Mouse (Mus musculus) heart, embryonic 16.5 days (tissue): Measurements from ENCODE around the gene Spc24. TPM values are rescaled to one million over a fixed set of nuclear protein-coding genes. Genes with fewer than 3 reads are reported as not detected.
A peak's percentile ranks its signal among the peaks of the same experiment; 100 is the strongest.

Source experiments
- ATAC-seq: fragments of 200-750 bp; cut with Nextera tagmentation; replicated peaks from 2 replicates; pipeline ENCODE4 v1.8.0; 2017; ENCODE audit warnings: moderate number of reproducible peaks; ENCODE audit not compliant: insufficient read depth, low FRiP score; ENCODE audit errors: extremely low read depth
- H3K27ac ChIP-seq: fragments of 300-500 bp; sonication (generic); 2 replicates; pipeline ENCODE4 v1.5.1; 2014; ENCODE audit warnings: mild to moderate bottlenecking, low read length, control low read depth, moderate library complexity
- H3K27me3 ChIP-seq: fragments of 300-500 bp; sonication (generic); 2 replicates; pipeline ENCODE4 v1.6.1; 2014; ENCODE audit warnings: low read length, mixed read lengths; ENCODE audit not compliant: control insufficient read depth, insufficient read depth
- H3K36me3 ChIP-seq: fragments of 300-500 bp; sonication (generic); 2 replicates; pipeline ENCODE4 v1.6.1; 2014; ENCODE audit not compliant: control insufficient read depth, insufficient read depth
- H3K4me1 ChIP-seq: fragments of 300-500 bp; sonication (generic); 2 replicates; pipeline ENCODE4 v1.6.1; 2014; ENCODE audit warnings: low read length, mixed read lengths; ENCODE audit not compliant: control insufficient read depth, insufficient read depth
- H3K4me2 ChIP-seq: fragments of 300-500 bp; sonication (generic); 2 replicates; pipeline ENCODE4 v1.6.1; 2014; ENCODE audit warnings: low read depth, mild to moderate bottlenecking, control low read depth, low read length
- H3K4me3 ChIP-seq: fragments of 300-500 bp; sonication (generic); 2 replicates; pipeline ENCODE4 v1.5.1; 2014; ENCODE audit warnings: mild to moderate bottlenecking, control low read depth, low read length
- H3K9ac ChIP-seq: fragments of 300-500 bp; sonication (generic); 2 replicates; pipeline ENCODE4 v1.6.1; 2014; ENCODE audit warnings: low read length, control low read depth
- H3K9me3 ChIP-seq: fragments of 300-500 bp; sonication (generic); replicated peaks from 2 replicates; pipeline ENCODE4 v1.6.1; 2016; ENCODE audit warnings: low read length; ENCODE audit not compliant: control insufficient read depth
- WGBS: fragments of 180-500 bp; shearing (Covaris S2); extraction: QIAGEN DNeasy Blood & Tissue Kit; methylation state at CpG from one replicate; pipeline ENCODE4 v1.1.7; 2014; 5-methylcytosine and 5-hydroxymethylcytosine counted together
- microRNA-seq: library from miRNA; unstranded; fragments of <30 nt; microRNA quantifications from one replicate; pipeline ENCODE4, GENCODE M21; 2017
- polyA plus RNA-seq: library from polyadenylated mRNA; unstranded; fragments of >200 nt; fragmentation: Nextera tagmentation; extraction: Ambion mirVana; gene quantifications from 2 replicates; pipeline ENCODE4 v1.2.1, GENCODE M21; 2015

Spc24 gene
- polyA plus RNA-seq, 1 experiment from 2014 or later, result 93.2 TPM

DNA sequence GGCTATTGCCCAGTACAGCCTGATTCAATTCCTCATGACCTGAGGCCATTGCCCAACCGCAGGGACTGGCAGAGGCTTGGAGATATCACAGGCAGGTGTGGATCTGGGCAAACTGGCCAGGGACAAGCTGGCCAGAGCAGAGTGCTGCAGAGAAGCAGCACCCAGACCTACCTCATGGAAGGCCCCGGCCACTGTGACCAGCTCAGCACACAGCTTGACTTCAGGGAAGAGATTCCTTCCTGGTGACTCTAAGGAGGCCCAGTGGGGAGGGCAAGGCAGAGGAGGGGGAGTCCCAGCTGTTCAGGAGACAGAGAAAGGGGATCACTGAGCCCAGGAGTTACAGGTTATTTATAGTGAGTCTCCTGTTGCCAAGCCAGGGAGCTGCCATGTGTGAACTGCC, 39.1 kb downstream of the Spc24 start:
- Histone ChIP-seq H3K36me3 (no peaks in the 10 kb centered on the region), H3K9ac (0 out of 2 replicates have a peak overlapping the region, but pooled peaks have one; percentile 2)

DNA sequence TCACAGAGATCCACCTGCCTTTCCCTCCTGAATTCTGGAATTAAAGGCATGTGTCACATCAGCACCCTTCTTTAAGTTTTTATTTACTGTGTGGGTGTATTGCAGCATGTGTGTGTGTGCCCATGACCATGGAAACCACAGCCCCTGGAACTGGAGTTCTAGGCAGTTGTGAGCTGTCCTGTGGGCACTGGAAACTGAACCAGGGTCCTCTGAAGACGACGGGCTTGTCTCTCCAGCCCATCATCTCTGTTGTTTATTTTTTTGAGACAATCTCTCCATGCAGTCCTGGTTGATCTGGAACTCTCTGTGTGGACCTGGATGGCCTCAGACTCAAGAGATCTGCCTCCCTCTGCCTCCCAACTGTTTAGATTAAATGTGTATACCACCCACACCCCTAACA, 43.1 kb downstream of the Spc24 start:
- Histone ChIP-seq H3K27me3 (no peaks in the 10 kb centered on the region), H3K4me3 (no peak overlapping the region), H3K9me3 (no peaks in the 10 kb centered on the region), H3K4me2 (no peak overlapping the region), H3K9ac (no peak overlapping the region), H3K36me3 (no peaks in the 10 kb centered on the region), H3K27ac (no peak overlapping the region), H3K4me1 (peaks cover 14% of the 10 kb centered on the region)
- ATAC-seq, result no peak
- 57% methylated on average over 2 of the region's 2 CpGs for WGBS

More for the DNA sequence above, 39.1 kb downstream of the Spc24 start:
- H3K4me2 ChIP-seq, result no peak overlapping the region
- WGBS, result 44% methylated on average over 2 of the region's 2 CpGs
- no peak for ATAC-seq
- H3K27me3 ChIP-seq, result no peaks in the 10 kb centered on the region
- H3K9me3 ChIP-seq, result no peaks in the 10 kb centered on the region
- H3K27ac ChIP-seq, result peak overlapping the region; percentile 66
- H3K4me3 ChIP-seq, result no peak overlapping the region
- H3K4me1 ChIP-seq, result peaks cover 24% of the 10 kb centered on the region

DNA sequence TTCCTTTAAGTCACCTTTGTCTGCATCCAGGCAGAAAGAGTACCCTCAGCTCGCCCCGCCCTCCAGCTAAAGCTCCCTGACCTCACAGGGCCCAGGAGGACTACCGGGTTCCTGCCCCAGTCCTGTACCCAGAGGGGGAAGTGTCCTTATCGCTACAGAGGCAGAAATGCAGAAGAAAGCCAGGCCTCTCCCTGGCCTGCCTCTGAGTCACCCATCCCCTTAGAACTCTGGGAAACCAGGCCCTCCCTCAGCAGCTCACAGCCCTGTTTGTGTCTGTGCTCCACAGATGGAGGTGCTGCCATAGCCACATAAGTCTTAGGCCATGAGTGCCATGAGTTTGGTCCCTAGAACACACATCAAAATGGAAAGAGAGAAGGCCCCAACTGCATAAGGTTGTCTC, 44.8 kb downstream of the Spc24 start:
- H3K27ac ChIP-seq, result peak overlapping the region; percentile 45
- peak overlapping the region; percentile 21; the same call in 1 of the 2 replicates for H3K9ac ChIP-seq
- H3K4me2 ChIP-seq, result no peak overlapping the region
- no peak overlapping the region for H3K4me3 ChIP-seq
- no peaks in the 10 kb centered on the region for H3K9me3 ChIP-seq
- peak; percentile 85 for ATAC-seq
- 16% methylated on average over 4 of the region's 4 CpGs for WGBS
- no peaks in the 10 kb centered on the region for H3K36me3 ChIP-seq
- H3K27me3 ChIP-seq, result no peaks in the 10 kb centered on the region
- peaks cover 6% of the 10 kb centered on the region; the same call in 1 of the 2 replicates for H3K4me1 ChIP-seq

DNA sequence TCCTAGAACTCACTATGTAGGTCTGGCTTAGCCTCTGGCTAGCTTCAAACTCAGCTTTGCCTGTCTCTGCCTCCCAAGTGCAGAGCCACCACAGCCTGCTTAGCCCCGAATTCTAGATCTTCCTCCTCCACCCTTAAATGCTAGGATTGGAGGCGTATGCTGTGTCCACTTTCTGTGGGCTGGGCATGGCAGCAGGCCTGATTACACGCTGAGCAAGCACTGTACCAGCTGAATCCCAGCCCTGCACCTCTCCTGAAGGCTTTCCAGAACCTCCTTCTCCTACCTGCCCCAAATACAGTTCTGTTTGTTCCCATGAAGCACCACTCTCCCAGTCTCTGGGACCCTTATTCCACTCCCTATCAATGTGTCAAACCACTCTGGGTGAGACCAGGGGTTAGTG, 50.8 kb downstream of the Spc24 start:
- Histone ChIP-seq H3K36me3 (peaks cover 7% of the 10 kb centered on the region), H3K9ac (no peak overlapping the region), H3K9me3 (no peaks in the 10 kb centered on the region), H3K4me1 (no peaks in the 10 kb centered on the region), H3K27me3 (no peaks in the 10 kb centered on the region), H3K4me2 (no peak overlapping the region), H3K27ac (no peak overlapping the region), H3K4me3 (no peak overlapping the region)
- 92% methylated on average over 3 of the region's 3 CpGs for WGBS
- ATAC-seq, result no peak

DNA sequence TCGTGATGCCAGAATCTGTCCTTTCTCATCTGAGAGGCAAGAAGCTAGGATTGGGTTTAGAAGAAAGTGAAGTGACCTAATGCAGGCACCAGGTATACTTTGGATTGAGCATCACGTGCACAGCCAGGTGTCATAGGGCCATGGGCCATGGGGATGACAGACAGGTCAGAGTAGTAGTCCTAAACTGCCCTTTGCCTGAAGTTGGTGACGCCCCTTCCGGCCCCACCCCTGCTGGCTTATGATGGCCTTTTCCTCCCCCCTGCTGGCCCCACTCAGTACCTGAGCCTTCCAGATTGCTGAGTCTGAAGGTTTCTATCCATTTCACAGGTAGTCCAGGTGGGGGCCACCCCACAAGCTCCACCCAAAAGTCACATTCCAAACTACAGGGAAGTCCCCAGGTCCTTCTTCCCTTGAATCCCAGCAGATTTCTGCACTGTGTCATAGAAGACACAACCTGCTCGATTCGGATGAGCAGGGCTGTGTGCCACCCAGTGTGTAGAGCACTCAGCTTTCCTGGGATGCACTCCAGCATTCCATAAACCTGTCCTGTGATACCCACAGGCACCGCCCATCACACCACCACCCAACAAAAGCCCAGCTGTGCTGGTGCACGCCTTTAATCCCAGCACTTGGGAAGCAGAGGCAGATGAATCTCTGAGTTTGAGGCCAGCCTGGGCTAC, 53.4 kb downstream of the Spc24 start:
- no peak overlapping the region for H3K4me3 ChIP-seq
- H3K9ac ChIP-seq, result no peak overlapping the region
- no peak overlapping the region for H3K27ac ChIP-seq
- no peaks in the 10 kb centered on the region for H3K9me3 ChIP-seq
- H3K36me3 ChIP-seq, result peaks cover 22% of the 10 kb centered on the region
- ATAC-seq, result no peak
- no peaks in the 10 kb centered on the region for H3K27me3 ChIP-seq
- H3K4me2 ChIP-seq, result no peak overlapping the region
- no peaks in the 10 kb centered on the region for H3K4me1 ChIP-seq
- WGBS, result 87% methylated on average over 8 of the region's 8 CpGs

DNA sequence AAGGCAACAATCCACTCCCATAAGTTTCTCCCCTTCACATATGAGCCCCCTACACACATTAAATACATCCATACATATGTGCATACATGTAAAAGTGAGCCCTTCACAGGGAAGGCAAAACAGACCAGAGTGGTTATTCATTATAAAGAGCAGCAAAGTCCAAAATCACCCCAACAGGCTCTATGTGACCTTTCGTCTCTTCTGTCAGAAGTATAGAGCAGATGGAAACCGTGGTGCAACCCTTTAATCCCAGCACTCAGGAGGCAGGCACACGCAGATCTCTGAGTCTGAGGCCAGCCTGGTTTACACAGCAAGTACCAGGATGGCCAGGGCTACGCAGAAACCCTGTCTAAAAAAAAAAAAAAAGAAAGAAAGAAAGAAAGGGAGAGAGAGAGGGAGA, 54.0 kb downstream of the Spc24 start:
- H3K9ac ChIP-seq, result no peak overlapping the region
- H3K4me2 ChIP-seq, result no peak overlapping the region
- H3K4me1 ChIP-seq, result no peaks in the 10 kb centered on the region
- WGBS, result 81% methylated on average over 4 of the region's 4 CpGs
- no peak for ATAC-seq
- no peak overlapping the region for H3K27ac ChIP-seq
- H3K9me3 ChIP-seq, result no peaks in the 10 kb centered on the region
- H3K27me3 ChIP-seq, result no peaks in the 10 kb centered on the region
- peaks cover 29% of the 10 kb centered on the region for H3K36me3 ChIP-seq
- no peak overlapping the region for H3K4me3 ChIP-seq

Small RNA genes within 50 kb of the gene (microRNA-seq; reads per million reads assigned to microRNA genes)
- 8.1 reads per million, percentile 24 among the genes with 10 or more reads in this experiment for gene Mir7083

Other genes with a start within 250 kb of the Spc24 start
- gene AB124611, start 234.1 kb downstream of the Spc24 start, polyA plus RNA-seq, result 3.2 and 3.7 TPM in 2 replicates
- gene Carm1, start 213.4 kb downstream of the Spc24 start, polyA plus RNA-seq, result 17.2 and 21.8 TPM in 2 replicates
- gene Timm29, start 167.6 kb downstream of the Spc24 start, polyA plus RNA-seq, result 28.4 and 28.6 TPM in 2 replicates
- gene Yipf2, start 167.5 kb downstream of the Spc24 start, polyA plus RNA-seq, result 16.4 and 17.7 TPM in 2 replicates
- 50.7 and 52.5 TPM in 2 replicates for gene Smarca4, start 144.1 kb downstream of the Spc24 start, polyA plus RNA-seq
- gene Ldlr, start 36.8 kb downstream of the Spc24 start, polyA plus RNA-seq, result 17.7 and 19.1 TPM in 2 replicates
- gene Kank2, start 38.4 kb upstream of the Spc24 start, polyA plus RNA-seq, result 16.6 and 21.8 TPM in 2 replicates
- 1.7 and 2.4 TPM in 2 replicates for gene Angptl8, start 75.2 kb upstream of the Spc24 start, polyA plus RNA-seq
- 45.2 and 46.2 TPM in 2 replicates for gene Dock6, start 92.3 kb upstream of the Spc24 start, polyA plus RNA-seq
- gene Rab3d, start 157.9 kb upstream of the Spc24 start, polyA plus RNA-seq, result 10.8 and 11.4 TPM in 2 replicates
- gene Ccdc159, start 167.2 kb upstream of the Spc24 start, polyA plus RNA-seq, result 2.3 and 2.7 TPM in 2 replicates
- 39.1 and 45.3 TPM in 2 replicates for gene Tmem205, start 167.3 kb upstream of the Spc24 start, polyA plus RNA-seq
- gene Plppr2, start 176.7 kb upstream of the Spc24 start, polyA plus RNA-seq, result 3.2 and 4.3 TPM in 2 replicates
- gene Swsap1, start 195.5 kb upstream of the Spc24 start, polyA plus RNA-seq, result 4.4 and 4.9 TPM in 2 replicates
- 3.6 TPM in 2 replicates for gene Epor, start 203.2 kb upstream of the Spc24 start, polyA plus RNA-seq
- gene Rgl3, start 229.1 kb upstream of the Spc24 start, polyA plus RNA-seq, result 2.6 and 3.0 TPM in 2 replicates
- gene Ccdc151, start 242.3 kb upstream of the Spc24 start, polyA plus RNA-seq, result 0.45 and 1.1 TPM in 2 replicates
- gene Prkcsh, start 242.5 kb upstream of the Spc24 start, polyA plus RNA-seq, result 72.7 and 76.8 TPM in 2 replicates